Mouse (Mus musculus): ENCODE measurements around the gene B4galt4. TPM values are rescaled to one million over a fixed set of nuclear protein-coding genes. Genes with fewer than 3 reads are reported as not detected.

The B4galt4 gene
- polyA plus RNA-seq, 1 experiment = 2.1 TPM

DNA sequence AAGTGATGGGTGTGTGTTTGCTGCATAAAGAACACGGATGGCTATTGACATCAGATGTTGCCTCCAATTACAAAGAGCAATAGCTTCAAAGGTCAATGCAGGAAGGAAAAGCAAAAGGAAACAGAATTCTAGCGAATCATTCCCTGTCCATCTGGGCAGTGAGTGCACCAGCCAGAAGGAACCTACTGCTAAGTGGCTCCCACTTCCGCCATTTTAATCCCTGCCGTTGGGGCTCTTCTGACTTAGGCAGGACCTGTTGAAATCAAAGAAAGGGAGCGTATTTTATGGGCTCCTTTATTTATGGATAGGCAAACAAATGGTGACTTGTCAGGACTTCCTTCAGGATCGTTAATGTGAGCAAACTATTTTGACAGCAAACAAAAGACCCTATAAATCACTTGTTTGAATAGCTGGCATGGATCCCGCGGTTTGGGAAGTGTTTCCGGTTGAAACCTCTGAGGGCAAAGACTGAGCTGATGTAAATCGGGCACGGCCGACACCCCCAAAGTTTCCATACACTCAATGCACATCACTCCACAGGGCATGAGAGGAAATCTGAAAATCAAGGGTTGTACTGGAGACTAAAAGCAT, 30.9 kb downstream of the B4galt4 start:
- no peak for DNase-seq
- no peak for TF ChIP-seq POLR2A (IDR thresholded peaks at IDR 0.05; ENCODE audit: control insufficient read depth, extremely low read depth, insufficient read depth, low read length, poor library complexity)
- TF ChIP-seq CTCF (IDR thresholded peaks at IDR 0.05; ENCODE audit: borderline replicate concordance, control insufficient read depth, extremely low read depth, insufficient read depth, low read length, poor library complexity) = no peak
- Histone ChIP-seq H3K27me3 (ENCODE audit: control insufficient read depth, insufficient read depth, low read length) (no peaks in the 10 kb centered on the region), H3K4me3 (ENCODE audit: control insufficient read depth, insufficient read depth, low read length) (no peak overlapping the region), H3K27ac (ENCODE audit: control insufficient read depth, insufficient read depth, low read length) (no peak overlapping the region), H3K4me1 (replicated peaks; ENCODE audit: control insufficient read depth, insufficient read depth, low read length) (no peaks in the 10 kb centered on the region), H3K36me3 (ENCODE audit: control insufficient read depth, insufficient read depth, low read length) (no peaks in the 10 kb centered on the region)
- 39% methylated on average over 12 of the region's 12 CpGs for WGBS

DNA sequence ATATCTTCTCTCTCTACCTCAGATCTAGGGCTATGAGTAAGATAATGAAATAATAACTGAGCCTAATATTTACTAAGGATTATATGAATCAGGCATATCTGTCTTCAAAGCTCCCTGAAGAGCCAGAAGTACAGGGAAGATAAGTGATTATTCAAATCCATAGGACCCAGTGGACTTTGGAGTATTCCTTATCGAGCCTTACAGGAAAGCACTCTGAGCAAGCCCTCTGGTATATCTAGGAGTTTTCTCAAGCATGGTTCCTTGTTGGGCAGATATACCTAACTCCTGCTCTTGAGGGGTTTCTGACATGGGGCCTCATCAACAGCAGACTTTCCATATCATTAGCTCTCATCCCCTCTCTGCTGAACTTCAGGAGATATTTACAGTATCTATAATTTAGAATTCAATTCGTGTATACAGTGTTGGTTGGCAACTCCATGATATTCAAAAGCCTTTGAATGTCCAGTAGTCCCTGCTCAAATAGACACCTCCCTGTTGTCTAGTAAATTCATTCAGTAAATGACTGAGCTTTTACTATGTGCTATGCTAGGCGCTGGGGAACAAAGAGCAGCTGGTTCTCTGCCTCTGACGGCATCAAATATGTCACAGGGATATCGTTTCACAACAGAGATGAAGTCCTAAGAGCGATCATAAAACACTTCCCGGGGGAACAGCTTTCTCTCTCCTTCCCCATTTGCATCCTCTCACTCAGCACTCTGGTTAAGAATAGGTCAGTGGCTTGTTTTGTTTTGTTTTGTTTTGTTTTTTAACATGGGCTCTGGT, 33.1 kb downstream of the B4galt4 start:
- no peaks in the 10 kb centered on the region for H3K4me1 ChIP-seq (replicated peaks; ENCODE audit: control insufficient read depth, insufficient read depth, low read length)
- WGBS = 92% methylated on average over 7 of the region's 7 CpGs
- DNase-seq = no peak
- H3K27me3 ChIP-seq (ENCODE audit: control insufficient read depth, insufficient read depth, low read length) = no peaks in the 10 kb centered on the region
- H3K36me3 ChIP-seq (ENCODE audit: control insufficient read depth, insufficient read depth, low read length) = no peaks in the 10 kb centered on the region
- TF ChIP-seq POLR2A (IDR thresholded peaks at IDR 0.05; ENCODE audit: control insufficient read depth, extremely low read depth, insufficient read depth, low read length, poor library complexity) = no peak
- TF ChIP-seq CTCF (IDR thresholded peaks at IDR 0.05; ENCODE audit: borderline replicate concordance, control insufficient read depth, extremely low read depth, insufficient read depth, low read length, poor library complexity) = no peak
- H3K27ac ChIP-seq (ENCODE audit: control insufficient read depth, insufficient read depth, low read length) = no peak overlapping the region
- no peak overlapping the region for H3K4me3 ChIP-seq (ENCODE audit: control insufficient read depth, insufficient read depth, low read length)

DNA sequence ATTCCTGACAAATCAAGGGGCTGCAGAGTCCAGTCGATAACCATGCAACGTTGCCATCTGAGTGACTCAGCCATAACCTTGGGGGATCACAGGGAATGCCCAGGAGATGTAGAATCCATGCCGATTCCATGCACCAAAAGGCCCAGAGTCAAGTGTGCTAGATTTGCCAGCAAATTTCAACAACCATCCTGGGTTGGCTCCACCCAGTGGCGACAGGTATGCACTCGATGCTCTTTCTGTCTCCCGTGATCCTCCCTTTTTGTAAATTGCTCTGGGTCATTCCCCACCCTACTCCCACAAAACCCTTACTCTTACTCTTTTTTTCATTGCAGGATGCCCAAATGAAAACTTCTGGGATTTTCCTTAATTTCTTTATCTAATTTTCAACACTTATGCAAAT, 34.3 kb downstream of the B4galt4 start:
- Histone ChIP-seq H3K4me3 (ENCODE audit: control insufficient read depth, insufficient read depth, low read length) (no peak overlapping the region), H3K27ac (ENCODE audit: control insufficient read depth, insufficient read depth, low read length) (no peak overlapping the region), H3K4me1 (replicated peaks; ENCODE audit: control insufficient read depth, insufficient read depth, low read length) (no peaks in the 10 kb centered on the region), H3K27me3 (ENCODE audit: control insufficient read depth, insufficient read depth, low read length) (no peaks in the 10 kb centered on the region), H3K36me3 (ENCODE audit: control insufficient read depth, insufficient read depth, low read length) (no peaks in the 10 kb centered on the region)
- WGBS = 72% methylated on average over 6 of the region's 6 CpGs
- TF ChIP-seq POLR2A (IDR thresholded peaks at IDR 0.05; ENCODE audit: control insufficient read depth, extremely low read depth, insufficient read depth, low read length, poor library complexity) = no peak
- DNase-seq = no peak

DNA sequence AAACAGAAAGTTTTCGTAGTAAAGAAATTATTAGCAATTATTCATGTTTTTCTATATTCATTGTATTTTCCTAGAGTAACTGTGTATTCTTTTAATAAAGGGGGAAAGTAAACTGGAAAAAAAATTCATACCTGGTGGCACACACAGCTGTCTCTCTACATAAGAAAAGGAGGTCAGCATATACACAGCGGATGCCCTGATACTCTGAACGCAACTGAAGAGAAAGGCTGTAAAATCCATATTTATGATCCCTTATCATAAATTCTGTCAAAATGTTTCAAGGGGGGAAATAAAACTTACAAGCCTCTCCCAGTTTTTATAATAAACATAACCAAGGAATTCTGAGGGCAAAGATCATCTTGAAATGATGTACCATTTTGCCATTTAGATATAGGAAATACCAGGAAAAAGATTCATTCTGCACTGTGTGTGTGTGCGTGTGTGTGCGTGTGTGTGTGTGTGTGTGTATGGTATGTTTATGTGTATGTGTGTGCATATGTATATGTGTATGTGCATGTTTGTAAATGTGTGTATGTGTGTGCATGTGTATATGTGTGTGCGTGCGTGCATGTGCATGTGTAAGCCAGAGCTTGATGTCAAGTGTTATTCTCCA, 39.0 kb downstream of the B4galt4 start:
- DNase-seq = no peak
- H3K36me3 ChIP-seq (ENCODE audit: control insufficient read depth, insufficient read depth, low read length) = no peaks in the 10 kb centered on the region
- no peak overlapping the region for H3K4me3 ChIP-seq (ENCODE audit: control insufficient read depth, insufficient read depth, low read length)
- no peak overlapping the region for H3K27ac ChIP-seq (ENCODE audit: control insufficient read depth, insufficient read depth, low read length)
- TF ChIP-seq CTCF (IDR thresholded peaks at IDR 0.05; ENCODE audit: borderline replicate concordance, control insufficient read depth, extremely low read depth, insufficient read depth, low read length, poor library complexity) (no peak), POLR2A (IDR thresholded peaks at IDR 0.05; ENCODE audit: control insufficient read depth, extremely low read depth, insufficient read depth, low read length, poor library complexity) (no peak)
- no peaks in the 10 kb centered on the region for H3K4me1 ChIP-seq (replicated peaks; ENCODE audit: control insufficient read depth, insufficient read depth, low read length)
- 98% methylated on average over 7 of the region's 7 CpGs for WGBS
- H3K27me3 ChIP-seq (ENCODE audit: control insufficient read depth, insufficient read depth, low read length) = no peaks in the 10 kb centered on the region

DNA sequence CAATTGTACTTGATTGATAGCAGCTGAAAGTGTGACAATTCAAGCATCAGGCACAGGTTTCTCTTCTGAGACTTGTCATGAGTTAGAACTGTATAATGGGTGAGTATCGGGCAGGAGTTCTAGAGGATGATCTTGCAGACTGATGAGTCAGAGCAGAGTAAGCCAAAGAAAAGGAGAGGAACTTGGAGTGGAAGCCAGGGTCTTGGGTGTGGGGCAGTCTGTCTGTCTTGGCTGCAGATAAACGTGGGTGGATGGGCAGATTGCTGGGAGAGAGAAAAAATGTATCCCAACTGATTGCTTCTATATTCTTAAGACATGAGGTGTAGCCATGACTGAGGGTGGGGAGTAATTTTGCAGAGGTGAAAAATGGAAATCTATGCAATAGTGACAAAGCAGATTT, 39.9 kb downstream of the B4galt4 start:
- no peaks in the 10 kb centered on the region for H3K36me3 ChIP-seq (ENCODE audit: control insufficient read depth, insufficient read depth, low read length)
- no peak overlapping the region for H3K27ac ChIP-seq (ENCODE audit: control insufficient read depth, insufficient read depth, low read length)
- H3K27me3 ChIP-seq (ENCODE audit: control insufficient read depth, insufficient read depth, low read length) = no peaks in the 10 kb centered on the region
- no peaks in the 10 kb centered on the region for H3K4me1 ChIP-seq (replicated peaks; ENCODE audit: control insufficient read depth, insufficient read depth, low read length)
- 68% methylated on average over 2 of the region's 2 CpGs for WGBS
- H3K4me3 ChIP-seq (ENCODE audit: control insufficient read depth, insufficient read depth, low read length) = no peak overlapping the region
- no peak for DNase-seq
- TF ChIP-seq POLR2A (IDR thresholded peaks at IDR 0.05; ENCODE audit: control insufficient read depth, extremely low read depth, insufficient read depth, low read length, poor library complexity) (no peak), CTCF (IDR thresholded peaks at IDR 0.05; ENCODE audit: borderline replicate concordance, control insufficient read depth, extremely low read depth, insufficient read depth, low read length, poor library complexity) (no peak)

DNA sequence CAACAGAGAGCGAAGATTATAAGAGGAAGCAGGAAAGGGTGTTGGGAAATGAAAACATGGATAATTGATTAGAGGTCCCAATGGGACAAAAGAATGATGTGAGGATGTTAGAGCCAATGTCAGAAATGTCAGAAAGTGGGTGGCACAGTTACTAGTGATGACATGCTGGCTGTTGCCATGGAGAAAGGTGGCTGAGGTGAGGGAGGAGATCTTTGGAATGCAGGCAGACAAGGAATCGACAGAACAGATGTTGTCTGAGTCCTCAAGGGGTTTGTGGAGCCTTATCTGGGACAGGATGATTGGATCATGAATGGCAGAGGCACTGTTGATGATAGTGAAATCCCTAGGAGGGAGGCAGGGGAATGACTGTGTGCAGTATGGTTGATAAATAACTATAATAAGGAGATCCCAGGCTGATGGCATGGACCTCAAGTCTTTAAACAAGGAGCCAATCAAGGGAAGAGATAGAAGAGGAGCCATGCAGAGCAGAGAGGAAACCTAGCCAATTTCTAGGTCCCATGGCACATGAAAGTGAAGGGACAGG, 40.5 kb downstream of the B4galt4 start:
- no peaks in the 10 kb centered on the region for H3K27me3 ChIP-seq (ENCODE audit: control insufficient read depth, insufficient read depth, low read length)
- no peaks in the 10 kb centered on the region for H3K4me1 ChIP-seq (replicated peaks; ENCODE audit: control insufficient read depth, insufficient read depth, low read length)
- H3K27ac ChIP-seq (ENCODE audit: control insufficient read depth, insufficient read depth, low read length) = no peak overlapping the region
- no peak for DNase-seq
- H3K36me3 ChIP-seq (ENCODE audit: control insufficient read depth, insufficient read depth, low read length) = no peaks in the 10 kb centered on the region
- no peak overlapping the region for H3K4me3 ChIP-seq (ENCODE audit: control insufficient read depth, insufficient read depth, low read length)
- TF ChIP-seq CTCF (IDR thresholded peaks at IDR 0.05; ENCODE audit: borderline replicate concordance, control insufficient read depth, extremely low read depth, insufficient read depth, low read length, poor library complexity) (no peak), POLR2A (IDR thresholded peaks at IDR 0.05; ENCODE audit: control insufficient read depth, extremely low read depth, insufficient read depth, low read length, poor library complexity) (no peak)
- WGBS = 69% methylated on average over 2 of the region's 2 CpGs

Measured in thymus, adult 2 months (tissue).